Mouse (Mus musculus) hindbrain, embryonic 14.5 days (tissue): ENCODE results near the gene Gab1. TPM values are rescaled to one million over a fixed set of nuclear protein-coding genes. Genes with fewer than 3 reads are reported as not detected.

Experiments
- ATAC-seq: fragments of 200-750 bp; cut with Nextera tagmentation; 2 replicates; pipeline ENCODE4 v1.8.0; 2017; ENCODE audit warnings: moderate number of reproducible peaks, mild to moderate bottlenecking, moderate TSS enrichment, moderate library complexity; ENCODE audit not compliant: low FRiP score
- DNase-seq: peaks from one replicate; pipeline ENCODE4 v3.0.0-alpha.2; 2015; ENCODE audit warnings: low spot score
- H3K27ac ChIP-seq: fragments of 300-500 bp; sonication (generic); 2 replicates; pipeline ENCODE4 v1.5.1; 2014; ENCODE audit warnings: mild to moderate bottlenecking, moderate library complexity
- H3K27me3 ChIP-seq: fragments of 300-500 bp; sonication (generic); 2 replicates; pipeline ENCODE4 v1.6.1; 2014; ENCODE audit warnings: mild to moderate bottlenecking, low read length, mixed read lengths; ENCODE audit not compliant: control insufficient read depth, insufficient read depth
- H3K36me3 ChIP-seq: fragments of 300-500 bp; sonication (generic); replicated peaks from 2 replicates; pipeline ENCODE4 v1.6.1; 2014; ENCODE audit not compliant: control insufficient read depth, insufficient read depth
- H3K4me1 ChIP-seq: fragments of 300-500 bp; sonication (generic); replicated peaks from 2 replicates; pipeline ENCODE4 v1.6.1; 2014; ENCODE audit warnings: antibody characterized with exemption, low read length, mixed read lengths; ENCODE audit not compliant: control insufficient read depth, insufficient read depth
- H3K4me2 ChIP-seq: fragments of 300-500 bp; sonication (generic); replicated peaks from 2 replicates; pipeline ENCODE4 v1.6.1; 2014; ENCODE audit warnings: mild to moderate bottlenecking, moderate library complexity
- H3K4me3 ChIP-seq: fragments of 300-500 bp; sonication (generic); replicated peaks from 2 replicates; pipeline ENCODE4 v1.5.1; 2014; ENCODE audit warnings: mild to moderate bottlenecking, low read length
- H3K9ac ChIP-seq: fragments of 300-500 bp; sonication (generic); 2 replicates; pipeline ENCODE4 v1.6.1; 2014
- H3K9me3 ChIP-seq: fragments of 300-500 bp; sonication (generic); 2 replicates; pipeline ENCODE4 v1.6.1; 2016; ENCODE audit warnings: low read length; ENCODE audit not compliant: control insufficient read depth
- WGBS: fragments of 180-500 bp; shearing (Covaris S2); extraction: QIAGEN DNeasy Blood & Tissue Kit; methylation state at CpG from one replicate; pipeline ENCODE4 v1.1.7; 2014; 5-methylcytosine and 5-hydroxymethylcytosine counted together
- polyA plus RNA-seq: library from polyadenylated mRNA; unstranded; fragments of >200 nt; fragmentation: Nextera tagmentation; extraction: Ambion mirVana; gene quantifications from 2 replicates; pipeline ENCODE4 v1.2.1, GENCODE M21; 2014

Gab1 gene
- polyA plus RNA-seq, 1 experiment from 2014 or later, result 16.6 TPM

DNA sequence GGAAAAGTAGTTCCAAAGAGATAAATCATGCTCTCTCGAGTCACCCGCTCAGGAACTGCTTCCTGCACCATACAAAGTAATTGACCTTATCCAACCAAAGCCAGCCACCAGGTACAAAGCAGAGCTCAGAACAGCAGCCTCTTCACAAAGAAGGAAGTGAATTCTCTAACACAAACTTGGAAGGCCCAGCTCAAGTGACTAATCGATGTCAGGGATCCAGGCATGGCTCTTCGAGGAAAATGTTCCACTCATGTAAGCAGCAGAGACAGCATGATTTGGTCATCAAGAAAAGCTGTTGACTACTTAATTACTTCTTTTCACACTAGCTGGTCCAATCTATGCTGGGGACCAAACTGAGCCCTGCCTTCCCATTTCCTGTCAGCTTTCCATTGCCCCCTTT lies 69.4 kb downstream of the Gab1 start:
- H3K4me3 ChIP-seq, result no peak overlapping the region
- H3K4me1 ChIP-seq, result peaks cover 8% of the 10 kb centered on the region
- WGBS, result 87% methylated on average over 4 of the region's 4 CpGs

DNA sequence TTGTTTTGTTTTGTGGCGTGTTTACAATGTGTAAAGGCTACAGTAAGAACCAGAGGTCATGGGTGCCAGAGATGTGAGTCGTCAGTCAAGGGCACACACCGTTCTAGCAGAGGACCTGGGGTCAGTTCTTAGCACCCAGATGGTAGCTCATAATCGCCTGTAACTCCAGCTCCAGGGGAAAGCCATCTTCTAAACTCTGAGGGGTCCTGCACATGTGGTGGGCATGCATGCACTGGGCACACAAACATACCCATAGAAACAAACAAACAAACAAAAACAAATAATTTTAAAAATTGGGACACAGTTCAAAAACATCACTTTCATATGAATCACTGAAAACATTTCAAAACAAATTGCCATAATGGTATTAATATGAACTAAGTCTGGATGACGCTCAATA lies 69.9 kb downstream of the Gab1 start:
- no peak for DNase-seq
- Histone ChIP-seq H3K27me3 (no peaks in the 10 kb centered on the region), H3K36me3 (no peaks in the 10 kb centered on the region), H3K9me3 (no peaks in the 10 kb centered on the region), H3K4me1 (peaks cover 8% of the 10 kb centered on the region), H3K4me3 (no peak overlapping the region), H3K27ac (no peak overlapping the region), H3K4me2 (no peak overlapping the region), H3K9ac (no peak overlapping the region)
- WGBS, result 92% methylated on average over 5 of the region's 5 CpGs
- ATAC-seq, result no peak

More for the DNA sequence above, 69.4 kb downstream of the Gab1 start:
- DNase-seq (no peak), ATAC-seq (no peak)
- Histone ChIP-seq H3K36me3 (no peaks in the 10 kb centered on the region), H3K27me3 (no peaks in the 10 kb centered on the region), H3K27ac (no peak overlapping the region), H3K9me3 (no peaks in the 10 kb centered on the region), H3K4me2 (no peak overlapping the region), H3K9ac (no peak overlapping the region)

DNA sequence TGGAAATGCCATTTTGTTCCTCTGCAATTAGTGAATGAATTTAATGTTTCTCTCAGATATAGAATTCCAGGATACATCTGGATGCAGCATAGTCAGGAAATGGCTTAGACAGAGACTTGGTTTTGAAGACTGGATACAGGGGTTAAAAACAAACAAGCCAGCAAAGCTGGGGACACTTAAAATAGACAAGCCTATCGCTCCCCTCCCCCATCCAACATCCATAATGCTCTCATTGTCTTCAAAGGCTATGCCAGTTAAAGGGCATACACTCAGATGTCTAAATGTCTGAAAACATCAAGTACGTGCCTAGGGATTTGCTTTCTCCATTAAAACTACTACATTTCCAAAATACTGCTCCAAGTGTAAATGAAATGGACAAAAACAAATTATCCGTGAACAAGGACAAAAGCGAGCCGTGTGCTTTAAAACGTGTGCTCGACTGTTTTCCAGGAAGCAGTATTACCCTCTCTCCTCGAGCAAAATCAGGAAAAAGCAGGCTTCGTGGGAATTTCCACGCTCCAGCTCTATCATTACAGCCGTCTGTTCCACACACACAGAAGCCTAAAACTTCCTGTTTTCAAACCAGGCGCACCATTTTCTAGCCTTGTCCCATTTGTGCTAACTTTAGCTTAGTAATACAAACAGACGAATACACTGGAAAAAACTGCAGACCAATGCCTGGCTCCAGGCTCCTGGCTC lies 72.4 kb downstream of the Gab1 start:
- ATAC-seq (no peak), DNase-seq (peak; percentile 58)
- Histone ChIP-seq H3K9me3 (no peaks in the 10 kb centered on the region), H3K4me2 (no peak overlapping the region; the same call in 1 of the 2 replicates), H3K27me3 (no peaks in the 10 kb centered on the region), H3K4me1 (0 out of 2 replicates have a peak, but pooled peaks cover 5% of the 10 kb centered on the region), H3K4me3 (no peak overlapping the region), H3K27ac (peak overlapping the region; percentile 27; the same call in 1 of the 2 replicates), H3K9ac (no peak overlapping the region), H3K36me3 (no peaks in the 10 kb centered on the region)
- 36% methylated on average over 13 of the region's 13 CpGs for WGBS

DNA sequence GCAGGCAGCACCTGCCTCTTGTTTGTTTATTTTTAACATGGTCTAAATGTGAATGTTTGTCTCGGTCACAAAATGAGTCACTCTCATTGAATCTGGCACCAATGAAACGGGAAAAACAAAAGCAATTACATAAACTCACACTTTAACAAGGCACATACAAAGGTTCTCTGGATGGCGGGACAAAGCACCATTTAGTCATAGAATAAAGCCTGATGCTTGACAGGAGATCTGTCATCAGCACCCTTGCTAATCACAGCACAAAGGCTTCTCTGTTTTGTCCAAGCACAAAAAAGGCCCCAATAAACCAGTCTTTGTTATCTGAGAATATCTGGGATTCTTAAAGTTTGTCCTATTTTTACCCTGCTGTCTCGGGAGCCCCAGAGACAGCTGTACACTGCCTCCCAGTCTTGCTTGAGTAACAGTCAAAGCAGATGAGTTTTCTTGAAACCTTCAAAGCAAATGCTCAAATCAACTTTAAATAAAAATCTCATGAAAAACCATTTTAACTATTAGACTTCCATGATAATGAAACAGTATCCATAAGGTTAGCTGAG lies 76.2 kb downstream of the Gab1 start:
- no peak for DNase-seq
- 0 out of 2 replicates have a peak, but pooled peaks have one; percentile 41 for ATAC-seq
- WGBS, result 16% methylated on average over 4 of the region's 4 CpGs

DNA sequence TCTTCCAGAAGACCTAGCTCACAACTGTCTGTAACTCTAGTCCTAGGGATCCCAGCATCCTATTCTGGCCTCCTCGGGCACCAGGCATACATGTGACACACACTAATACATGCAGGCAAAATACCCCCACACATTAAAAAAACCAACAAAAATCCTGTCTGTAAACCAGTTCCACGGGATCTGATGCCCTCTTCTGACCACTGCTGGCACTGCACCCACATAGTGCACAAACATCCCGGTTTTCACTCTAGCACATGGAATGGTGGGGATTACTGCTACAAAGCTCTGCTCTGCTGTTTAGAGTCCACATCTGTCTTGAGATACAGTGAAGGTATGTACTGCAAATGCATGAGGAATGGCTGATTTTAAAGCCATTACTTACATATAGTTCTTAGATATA lies 81.5 kb downstream of the Gab1 start:
- Histone ChIP-seq H3K27ac (no peak overlapping the region), H3K4me1 (peaks cover 20% of the 10 kb centered on the region), H3K4me2 (no peak overlapping the region), H3K27me3 (no peaks in the 10 kb centered on the region), H3K9ac (no peak overlapping the region), H3K36me3 (no peaks in the 10 kb centered on the region), H3K9me3 (no peaks in the 10 kb centered on the region), H3K4me3 (no peak overlapping the region)
- WGBS, result 93% methylated on average over 3 of the region's 3 CpGs
- DNase-seq, result no peak
- no peak for ATAC-seq

More for the DNA sequence above, 76.2 kb downstream of the Gab1 start:
- H3K4me1 ChIP-seq, result 0 out of 2 replicates have a peak, but pooled peaks cover 5% of the 10 kb centered on the region
- no peak overlapping the region for H3K9ac ChIP-seq
- H3K4me2 ChIP-seq, result no peak overlapping the region
- H3K36me3 ChIP-seq, result no peaks in the 10 kb centered on the region
- H3K4me3 ChIP-seq, result no peak overlapping the region
- H3K9me3 ChIP-seq, result no peaks in the 10 kb centered on the region
- no peaks in the 10 kb centered on the region for H3K27me3 ChIP-seq
- H3K27ac ChIP-seq, result peak overlapping the region; percentile 45

DNA sequence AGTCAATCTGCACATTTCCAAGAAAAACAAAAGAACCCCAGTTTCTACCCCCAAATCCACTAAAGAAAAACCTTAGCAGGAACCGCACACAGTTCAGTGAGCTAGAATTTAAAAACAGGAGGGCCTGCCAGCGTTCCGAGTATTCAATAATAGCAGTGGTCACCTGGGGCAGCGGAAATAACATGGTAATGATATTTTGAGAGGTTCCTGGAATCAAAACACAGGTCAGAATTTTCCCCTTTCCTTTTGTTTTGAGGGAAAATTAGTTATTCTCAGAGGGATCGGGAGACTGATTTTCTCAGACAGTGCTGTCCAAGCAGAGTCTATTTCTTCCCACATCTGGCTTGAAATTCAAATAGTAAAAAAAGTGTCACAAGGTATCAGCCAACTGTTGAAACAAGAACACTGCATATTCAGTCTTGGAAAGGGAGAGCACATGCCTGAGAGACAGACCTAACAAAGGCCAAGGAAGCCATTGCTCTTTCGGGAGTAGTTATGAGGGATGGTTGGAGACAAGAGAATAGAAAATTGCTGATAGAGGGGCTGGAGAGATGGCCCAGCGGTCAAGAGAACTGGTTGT lies 82.0 kb downstream of the Gab1 start:
- 88% methylated on average over 7 of the region's 7 CpGs for WGBS
- H3K27me3 ChIP-seq, result no peaks in the 10 kb centered on the region
- no peaks in the 10 kb centered on the region for H3K9me3 ChIP-seq
- H3K4me1 ChIP-seq, result peaks cover 17% of the 10 kb centered on the region
- ATAC-seq (no peak), DNase-seq (no peak)
- no peak overlapping the region for H3K4me2 ChIP-seq
- no peak overlapping the region for H3K4me3 ChIP-seq
- no peak overlapping the region for H3K27ac ChIP-seq
- no peak overlapping the region for H3K9ac ChIP-seq
- H3K36me3 ChIP-seq, result no peaks in the 10 kb centered on the region

- 65% methylated on average over 4 of the region's 4 CpGs for WGBS
- Histone ChIP-seq H3K4me2 (no peak overlapping the region), H3K4me3 (no peak overlapping the region), H3K4me1 (peaks cover 15% of the 10 kb centered on the region), H3K27me3 (no peaks in the 10 kb centered on the region), H3K36me3 (no peaks in the 10 kb centered on the region), H3K9ac (no peak overlapping the region), H3K9me3 (no peaks in the 10 kb centered on the region), H3K27ac (no peak overlapping the region)
- DNase-seq (no peak), ATAC-seq (no peak)
These were observed 84.2 kb downstream of the Gab1 start for GRCm38 (mm10) chr8:80796070-80796469.

DNA sequence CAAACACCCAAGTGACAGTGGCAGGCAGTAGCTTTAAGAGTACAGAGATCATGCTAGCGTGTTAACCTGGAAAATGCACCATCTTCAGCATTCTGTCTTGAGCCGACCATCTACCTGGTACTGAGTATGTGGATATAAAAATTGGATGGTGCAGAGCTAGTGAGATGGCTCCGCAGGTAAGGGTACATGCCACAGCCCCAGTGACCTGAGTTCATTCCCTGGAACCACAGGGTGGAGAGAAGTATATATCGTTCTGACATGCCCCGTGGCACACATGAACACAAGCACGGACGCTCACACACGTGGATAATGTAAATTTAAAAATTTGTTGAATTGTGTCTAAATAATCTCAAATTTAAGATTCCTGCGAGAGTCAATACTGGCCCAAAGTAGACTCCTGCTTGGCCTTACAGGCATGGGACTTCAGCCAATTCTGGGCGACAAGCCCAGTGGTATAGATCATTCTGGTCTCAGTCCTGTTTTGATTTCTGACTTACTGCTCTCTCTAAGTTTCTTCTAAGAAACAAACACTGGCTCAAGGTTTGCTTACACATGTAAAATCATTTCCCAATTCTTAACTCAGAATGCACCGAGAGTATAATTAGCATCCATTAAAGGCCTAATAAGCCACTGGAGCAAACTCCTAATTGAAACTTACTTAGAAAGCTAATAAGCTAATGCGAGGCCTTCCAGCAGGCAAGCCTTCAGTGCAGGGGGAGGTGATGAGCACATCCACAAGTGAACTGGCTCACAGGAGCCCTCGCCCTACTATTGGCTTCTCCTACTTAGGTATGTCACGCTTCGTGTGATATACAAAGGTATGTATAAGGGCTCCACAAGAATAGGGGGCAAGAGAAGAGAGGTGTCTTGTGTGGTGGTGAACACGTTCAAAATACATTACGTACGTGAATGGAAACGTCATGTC lies 85.5 kb downstream of the Gab1 start:
- DNase-seq (no peak), ATAC-seq (peak; percentile 48; the same call in 1 of the 2 replicates)
- Histone ChIP-seq H3K4me3 (no peak overlapping the region), H3K4me2 (no peak overlapping the region), H3K27me3 (no peaks in the 10 kb centered on the region), H3K36me3 (no peaks in the 10 kb centered on the region), H3K4me1 (peaks cover 15% of the 10 kb centered on the region), H3K9ac (no peak overlapping the region), H3K9me3 (no peaks in the 10 kb centered on the region), H3K27ac (no peak overlapping the region)
- 86% methylated on average over 19 of the region's 19 CpGs for WGBS
